Comparison of ENCODE assay signal across 9 mouse cellular contexts in genomic region chr8:84973803-84974542, GRCm38 (mm10). TPM values are rescaled to one million over a fixed set of nuclear protein-coding genes. Genes with fewer than 3 reads are reported as not detected.
DNase-seq lines count a peak whose midpoint lies in the region; ATAC-seq and TF ChIP-seq lines count a peak whose summit lies in the region.
"Had no signal": no experiment of that assay in that cellular context is flagged by ENCODE, and none has a peak within 500 bp of the region (broad histone marks: within the 10 kb centered on the region; RNA-seq: fewer than 3 reads in every experiment).

No protein-coding gene starts in this region.

- H3K27ac ChIP-seq in heart, adult 2 months = peak overlapping the region; percentile 63
- H3K27ac ChIP-seq in CH12.LX (ENCODE audit: insufficient read depth, low read depth) = peak overlapping the region; percentile 30; the same call in 1 of the 2 replicates
- no peak overlapping the region for H3K27ac ChIP-seq in limb, embryonic 14.5 days (replicated peaks; ENCODE audit: low read depth, low read length)

- H3K9ac ChIP-seq in heart, adult 2 months (ENCODE audit: low read depth, low read length) = no peak overlapping the region
- peak overlapping the region; percentile 88; the same call in 1 of the 2 replicates for H3K9ac ChIP-seq in CH12.LX (ENCODE audit: insufficient read depth, low read depth)
- no peak overlapping the region for H3K9ac ChIP-seq in limb, embryonic 14.5 days (ENCODE audit: low read depth, low read length, severe bottlenecking)

- TF ChIP-seq CTCF in heart, adult 2 months (IDR thresholded peaks at IDR 0.05) = peak; percentile 95; the same call in 1 of the 2 replicates
- TF ChIP-seq CTCF in CH12.LX (conservative IDR thresholded peaks at IDR 0.05 in 1 of 2, IDR thresholded peaks at IDR 0.05 in 1 of 2; ENCODE audit: low read depth in 2 of 2, low read length in 2 of 2) = peak; percentile 89 to 98

- peak; percentile 99 for TF ChIP-seq RAD21 in CH12.LX (IDR thresholded peaks at IDR 0.05; ENCODE audit: low read depth, low read length)

- H3K4me3 ChIP-seq in heart, adult 2 months = no peak overlapping the region
- H3K4me3 ChIP-seq in CH12.LX (replicated peaks in 1 of 3; ENCODE audit: low read depth in 2 of 3, low read length in 2 of 3, poor library complexity in 1 of 3) = peak overlapping the region in 2 of 3 experiments; percentile 35 to 94
- no peak overlapping the region for H3K4me3 ChIP-seq in limb, embryonic 14.5 days (replicated peaks; ENCODE audit: low read length)

- peak overlapping the region; percentile 98 for H3K4me2 ChIP-seq in CH12.LX (ENCODE audit: insufficient read depth, low read depth, poor library complexity, severe bottlenecking)
- H3K4me2 ChIP-seq in limb, embryonic 14.5 days (replicated peaks; ENCODE audit: low read depth, low read length, severe bottlenecking) = no peak overlapping the region

- H3K79me2 ChIP-seq in heart, adult 2 months (replicated peaks; ENCODE audit: control insufficient read depth, insufficient read depth, low read length) = no peaks in the 10 kb centered on the region
- H3K79me2 ChIP-seq in CH12.LX (replicated peaks; ENCODE audit: control insufficient read depth, extremely low read depth, insufficient read depth, poor library complexity, severe bottlenecking) = peaks cover 26% of the 10 kb centered on the region

- intact Hi-C loops in heart, adult 2 months (cut with DNase I) = loop anchor here (1.0 to 10.0 kb wide), 2 partner anchors 15 to 51 kb away; partner anchors contain the start of genes Asna1 and Trir
- intact Hi-C loops in heart, postnatal 25 days (cut with DNase I) = no loop called here

- WGBS in heart, adult 2 months = 33% methylated on average over 4 of the region's 4 CpGs
- WGBS in limb, embryonic 14.5 days = 65% methylated on average over 4 of the region's 4 CpGs

- TF ChIP-seq EP300 in heart, adult 2 months (IDR thresholded peaks at IDR 0.05; ENCODE audit: insufficient read depth, low read depth, low read length) = peak; percentile 96
- TF ChIP-seq EP300 in CH12.LX (IDR thresholded peaks at IDR 0.05; ENCODE audit: low read length) = no peak

- no peaks in the 10 kb centered on the region for H3K27me3 ChIP-seq in heart, adult 2 months (ENCODE audit: control insufficient read depth, insufficient read depth, low read length)
- no peaks in the 10 kb centered on the region for H3K27me3 ChIP-seq in CH12.LX (replicated peaks)
- peaks cover 15% of the 10 kb centered on the region for H3K27me3 ChIP-seq in limb, embryonic 14.5 days (ENCODE audit: control insufficient read depth, insufficient read depth, low read length)

- peaks cover 15% of the 10 kb centered on the region for H3K4me1 ChIP-seq in heart, adult 2 months (ENCODE audit: control insufficient read depth, insufficient read depth, low read length)
- peaks cover 6 to 20% of the 10 kb centered on the region in 2 experiments; a peak in 3 of 4 replicates for H3K4me1 ChIP-seq in CH12.LX (ENCODE audit: control insufficient read depth in 1 of 2, insufficient read depth in 2 of 2)
- H3K4me1 ChIP-seq in limb, embryonic 14.5 days (ENCODE audit: control insufficient read depth, insufficient read depth, low read length) = peaks cover 31% of the 10 kb centered on the region

- peak; percentile 27 for TF ChIP-seq POLR2A in heart, adult 2 months (IDR thresholded peaks at IDR 0.05; ENCODE audit: insufficient read depth, low read depth, low read length)
- 0 out of 2 replicates have a peak, but pooled peaks have one; percentile 5 for TF ChIP-seq POLR2A in CH12.LX (IDR thresholded peaks at IDR 0.05; ENCODE audit: low read depth, low read length)
- TF ChIP-seq POLR2A in limb, embryonic 14.5 days (IDR thresholded peaks at IDR 0.05; ENCODE audit: borderline replicate concordance, extremely low read depth, insufficient read depth, insufficient read length) = no peak

- dilution Hi-C loops in CH12.LX (cut with MboI; ENCODE audit: extremely low pct_ligation_motif_present, extremely low pct_unique_long_range_greater_than_20kb, low sequenced_read_pairs) = no loop called here

- H3K36me3 ChIP-seq in heart, adult 2 months (ENCODE audit: control insufficient read depth, insufficient read depth, low read length) = no peaks in the 10 kb centered on the region; the same call in 1 of the 2 replicates
- peaks cover 25 to 37% of the 10 kb centered on the region in 2 experiments for H3K36me3 ChIP-seq in CH12.LX (replicated peaks in 1 of 2; ENCODE audit: control insufficient read depth in 1 of 2, insufficient read depth in 1 of 2, low read length in 1 of 2)
- peaks cover 37% of the 10 kb centered on the region for H3K36me3 ChIP-seq in limb, embryonic 14.5 days (ENCODE audit: control insufficient read depth, insufficient read depth, low read length)

- ATAC-seq in limb, embryonic 14.5 days (ENCODE audit: low FRiP score, low read depth) = peak; percentile 23; the same call in 1 of the 2 replicates

- H3K9me3 ChIP-seq in CH12.LX (replicated peaks; ENCODE audit: low read length) = no peaks in the 10 kb centered on the region
- no peaks in the 10 kb centered on the region for H3K9me3 ChIP-seq in limb, embryonic 14.5 days (ENCODE audit: control insufficient read depth, low read length)

- in situ Hi-C loops in CH12.LX (cut with MboI; ENCODE audit: low pct_ligation_motif_present, low pct_unique_long_range_greater_than_20kb, low sequenced_read_pairs) = loop anchor here (5.0 kb wide), 1 partner anchor 33 kb away; no protein-coding TSS in a partner anchor

- peak; percentile 72 to 78 for DNase-seq in heart, adult 2 months
- no peak for DNase-seq in heart, postnatal 25 days (ENCODE audit: low spot score)
- peak; percentile 76 for DNase-seq in CH12.LX (ENCODE audit: extremely low read depth)
- DNase-seq in adrenal gland, postnatal 10 days = peak; percentile 81
- peak; percentile 62 to 79 for DNase-seq in heart, adult 9 months (ENCODE audit: low spot score in 2 of 2)
- peak; percentile 64 for DNase-seq in limb, embryonic 14.5 days (ENCODE audit: low spot score)
- peak; percentile 59 to 65 for DNase-seq in natural killer cell, adult 2 months (ENCODE audit: low spot score in 2 of 2)
- DNase-seq in right cerebral cortex, adult 2 months (ENCODE audit: low spot score in 2 of 2) = no peak

TF ChIP-seq in CH12.LX, 34 proteins besides CTCF, POLR2A, EP300 and RAD21:
- TF ChIP-seq MXI1 (IDR thresholded peaks at IDR 0.05; ENCODE audit: low read depth, low read length) = no peak
- peak; percentile 76; the same call in 1 of the 2 replicates for TF ChIP-seq MYC (IDR thresholded peaks at IDR 0.05; ENCODE audit: low read depth, low read length)
- peak; percentile 15; the same call in 1 of the 2 replicates for TF ChIP-seq NELFE (IDR thresholded peaks at IDR 0.05; ENCODE audit: low read depth, low read length)
- TF ChIP-seq SIN3A (IDR thresholded peaks at IDR 0.05; ENCODE audit: low read length) = peak; percentile 80; the same call in 1 of the 2 replicates
- peak; percentile 98 for TF ChIP-seq SMC3 (IDR thresholded peaks at IDR 0.05; ENCODE audit: low read depth, low read length)
- TF ChIP-seq TCF12 (IDR thresholded peaks at IDR 0.05; ENCODE audit: low read depth, low read length) = no peak
- TF ChIP-seq ZC3H11A (IDR thresholded peaks at IDR 0.05; ENCODE audit: low read depth, low read length) = peak; percentile 84

RNA-seq across cellular contexts. Expression of gene Rnaseh2a, which starts 4.4 kb away (rescaled TPM):
- 10 to 100 TPM; 38.1 to 50.5 TPM for total RNA-seq in heart, adult 2 months (2021)
- 33.7 and 46.3 TPM in 2 replicates for polyA plus RNA-seq in heart, adult 2 months (2012; rRNA removed)
- total RNA-seq in heart, postnatal 25 days (2021) = 10 to 100 TPM; 45.2 to 48.2 TPM
- 104 and 115 TPM in 2 replicates for total RNA-seq in CH12.LX (2012; rRNA removed)
- total RNA-seq in CH12.LX (2014; rRNA removed) = 71.6 and 76.2 TPM in 2 replicates
- polyA plus RNA-seq in CH12.LX (2012; ENCODE audit: insufficient read length, low read depth) = 83.1 and 88.1 TPM in 2 replicates
- total RNA-seq in adrenal gland, postnatal 10 days (2021) = 10 to 100 TPM; 88.6 to 91.7 TPM
- 58.6 and 60.8 TPM in 2 replicates for polyA plus RNA-seq in limb, embryonic 14.5 days (2012; rRNA removed)
- 87.6 and 90.8 TPM in 2 replicates for polyA plus RNA-seq in limb, embryonic 14.5 days (2014; fragmentation: Nextera tagmentation; extraction: Ambion mirVana)

RNA-seq across cellular contexts. Expression of gene Junb, which starts 4.5 kb away (rescaled TPM):
- total RNA-seq in heart, adult 2 months (2021) = 10 to 100 TPM; 10.4 to 19.0 TPM
- 13.1 and 17.3 TPM in 2 replicates for polyA plus RNA-seq in heart, adult 2 months (2012; rRNA removed)
- total RNA-seq in heart, postnatal 25 days (2021) = 10 to 100 TPM; 13.8 to 17.2 TPM
- total RNA-seq in CH12.LX (2012; rRNA removed) (226 and 342 TPM in 2 replicates), CH12.LX (2014; rRNA removed) (175 and 217 TPM in 2 replicates)
- 63.4 and 66.4 TPM in 2 replicates for polyA plus RNA-seq in CH12.LX (2012; ENCODE audit: insufficient read length, low read depth)
- 100 to 1,000 TPM in 1 of 2 experiments, 10 to 100 TPM in 1; 28.7 to 134 TPM for total RNA-seq in adrenal gland, postnatal 10 days (2021)
- polyA plus RNA-seq in limb, embryonic 14.5 days (2012; rRNA removed) = 11.3 and 16.4 TPM in 2 replicates
- polyA plus RNA-seq in limb, embryonic 14.5 days (2014; fragmentation: Nextera tagmentation; extraction: Ambion mirVana) = 16.9 and 18.0 TPM in 2 replicates

RNA-seq across cellular contexts. Expression of gene Prdx2, which starts 4.6 kb away (rescaled TPM):
- 100 to 1,000 TPM; 591 to 662 TPM for total RNA-seq in heart, adult 2 months (2021)
- 464 and 584 TPM in 2 replicates for polyA plus RNA-seq in heart, adult 2 months (2012; rRNA removed)
- 100 to 1,000 TPM; 650 to 659 TPM for total RNA-seq in heart, postnatal 25 days (2021)
- total RNA-seq in CH12.LX (2012; rRNA removed) = 218 and 231 TPM in 2 replicates
- 231 and 232 TPM in 2 replicates for total RNA-seq in CH12.LX (2014; rRNA removed)
- 158 and 159 TPM in 2 replicates for polyA plus RNA-seq in CH12.LX (2012; ENCODE audit: insufficient read length, low read depth)
- total RNA-seq in adrenal gland, postnatal 10 days (2021) = 100 to 1,000 TPM; 477 to 503 TPM
- polyA plus RNA-seq in limb, embryonic 14.5 days (2012; rRNA removed) = 387 and 405 TPM in 2 replicates
- polyA plus RNA-seq in limb, embryonic 14.5 days (2014; fragmentation: Nextera tagmentation; extraction: Ambion mirVana) = 839 and 877 TPM in 2 replicates

RNA-seq across cellular contexts. Expression of gene Gm49661, which starts 4.7 kb away (rescaled TPM):
- 1 to 10 TPM; 1.3 to 2.1 TPM for total RNA-seq in heart, adult 2 months (2021)
- polyA plus RNA-seq in heart, adult 2 months (2012; rRNA removed) = not detected in 2 replicates
- total RNA-seq in heart, postnatal 25 days (2021) = not detected
- 1.8 and 3.1 TPM in 2 replicates for total RNA-seq in CH12.LX (2012; rRNA removed)
- total RNA-seq in CH12.LX (2014; rRNA removed) = not detected in 2 replicates
- polyA plus RNA-seq in CH12.LX (2012; ENCODE audit: insufficient read length, low read depth) = not detected in 2 replicates
- total RNA-seq in adrenal gland, postnatal 10 days (2021) = 1 to 10 TPM in 1 of 2 experiments, not detected in 1; 1.1 TPM
- polyA plus RNA-seq in limb, embryonic 14.5 days (2012; rRNA removed) = 2.0 TPM in 1 of 2 replicates, not detected in the other
- polyA plus RNA-seq in limb, embryonic 14.5 days (2014; fragmentation: Nextera tagmentation; extraction: Ambion mirVana) = not detected in 2 replicates
- total RNA-seq: layer of hippocampus, adult 18-20 months had no signal

RNA-seq across cellular contexts. Expression of gene Hook2, which starts 16.4 kb away (rescaled TPM):
- 1 to 10 TPM; 2.0 TPM for total RNA-seq in heart, adult 2 months (2021)
- polyA plus RNA-seq in heart, adult 2 months (2012; rRNA removed) = 2.3 and 2.4 TPM in 2 replicates
- total RNA-seq in heart, postnatal 25 days (2021) = 1 to 10 TPM; 2.0 to 2.1 TPM
- total RNA-seq in CH12.LX (2012; rRNA removed) (17.6 and 24.7 TPM in 2 replicates), CH12.LX (2014; rRNA removed) (7.1 TPM in 2 replicates)
- 9.8 and 11.7 TPM in 2 replicates for polyA plus RNA-seq in CH12.LX (2012; ENCODE audit: insufficient read length, low read depth)
- 1 to 10 TPM; 6.5 to 6.6 TPM for total RNA-seq in adrenal gland, postnatal 10 days (2021)
- 15.1 and 17.7 TPM in 2 replicates for polyA plus RNA-seq in limb, embryonic 14.5 days (2012; rRNA removed)
- 17.4 and 18.1 TPM in 2 replicates for polyA plus RNA-seq in limb, embryonic 14.5 days (2014; fragmentation: Nextera tagmentation; extraction: Ambion mirVana)

Comparison
In these comparisons a context has a peak if more than half of its experiments do, and no peak if none do; other contexts are left out.
1. DNase-seq: peak in heart, adult 2 months (2 of 2), CH12.LX (single experiment), adrenal gland, postnatal 10 days (single experiment), heart, adult 9 months (2 of 2), limb, embryonic 14.5 days (single experiment) and natural killer cell, adult 2 months (2 of 2); none in heart, postnatal 25 days (single experiment) and right cerebral cortex, adult 2 months (0 of 2).
2. H3K4me3 ChIP-seq: peak in CH12.LX (2 of 3); none in heart, adult 2 months (single experiment) and limb, embryonic 14.5 days (single experiment).